Mouse (Mus musculus) urinary bladder, adult 18-20 months (tissue): ENCODE results near the gene Cdc25b.

Experiments
- DNase-seq, 2 experiments: peaks; one replicate each; pipeline ENCODE4 v3.0.0; 2022; ENCODE audit warnings: low spot score in 2 of 2, mixed read lengths in 2 of 2

Gene Cdc25b

DNA sequence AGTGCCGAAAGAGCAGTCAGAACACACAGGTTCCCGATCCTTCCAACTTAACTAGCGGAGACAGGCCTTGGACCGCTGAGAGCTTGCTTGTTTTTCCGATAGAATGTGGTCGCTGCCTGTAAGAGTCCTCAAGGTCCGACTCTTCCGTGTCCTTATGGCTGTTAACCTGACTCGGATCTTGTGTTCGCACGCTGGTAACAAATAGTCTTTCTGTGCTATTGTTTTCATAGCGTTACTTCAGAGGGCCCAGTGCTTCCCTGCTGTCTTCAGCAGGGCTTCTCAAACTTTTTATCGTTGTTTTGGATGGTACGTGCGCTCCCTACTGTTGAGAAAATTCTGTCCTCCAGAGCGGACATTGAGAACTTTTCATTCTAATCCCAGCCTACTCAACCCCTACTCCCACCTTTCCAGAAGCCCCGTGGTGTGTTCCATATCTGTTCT lies 26.1 kb upstream of the Cdc25b start:
- DNase-seq = peak in 1 of 2 experiments; percentile 34

DNA sequence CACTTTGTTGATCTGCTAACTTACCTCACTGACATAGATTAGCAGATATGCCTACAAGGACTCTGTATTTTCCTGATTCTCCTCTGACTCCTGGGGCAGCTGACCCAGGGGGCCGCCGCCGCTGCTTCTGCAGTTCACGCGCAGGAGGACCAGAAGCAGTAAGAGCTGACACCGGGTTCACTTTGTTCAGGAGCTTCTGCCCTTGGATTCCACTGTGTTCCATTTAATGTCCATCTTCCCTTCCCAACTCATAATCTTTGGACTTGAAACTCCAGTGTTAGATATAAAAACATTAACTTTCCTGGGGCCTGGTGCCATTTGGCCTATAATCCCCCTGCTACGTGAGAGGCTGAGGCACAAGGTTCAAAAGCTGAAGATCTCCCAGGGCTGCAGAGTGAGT lies 22.8 kb upstream of the Cdc25b start:
- no peak for DNase-seq

GRCm38 (mm10) chr2:131166172-131166571 lies 20.6 kb upstream of the Cdc25b start:
- no peak for DNase-seq

- no peak for DNase-seq
Observed at GRCm38 (mm10) chr2:131167984-131168383, 18.8 kb upstream of the Cdc25b start.

- no peak for DNase-seq
Observed at GRCm38 (mm10) chr2:131168914-131169313, 17.8 kb upstream of the Cdc25b start.

GRCm38 (mm10) chr2:131170936-131171335 lies 15.8 kb upstream of the Cdc25b start:
- no peak for DNase-seq

GRCm38 (mm10) chr2:131171401-131172104 lies 15.2 kb upstream of the Cdc25b start:
- DNase-seq = peak; percentile 74 to 76

GRCm38 (mm10) chr2:131172322-131172721 lies 14.4 kb upstream of the Cdc25b start:
- DNase-seq = no peak

- DNase-seq = peak; percentile 31 to 40
Observed at GRCm38 (mm10) chr2:131174700-131175099, 12.0 kb upstream of the Cdc25b start.

DNA sequence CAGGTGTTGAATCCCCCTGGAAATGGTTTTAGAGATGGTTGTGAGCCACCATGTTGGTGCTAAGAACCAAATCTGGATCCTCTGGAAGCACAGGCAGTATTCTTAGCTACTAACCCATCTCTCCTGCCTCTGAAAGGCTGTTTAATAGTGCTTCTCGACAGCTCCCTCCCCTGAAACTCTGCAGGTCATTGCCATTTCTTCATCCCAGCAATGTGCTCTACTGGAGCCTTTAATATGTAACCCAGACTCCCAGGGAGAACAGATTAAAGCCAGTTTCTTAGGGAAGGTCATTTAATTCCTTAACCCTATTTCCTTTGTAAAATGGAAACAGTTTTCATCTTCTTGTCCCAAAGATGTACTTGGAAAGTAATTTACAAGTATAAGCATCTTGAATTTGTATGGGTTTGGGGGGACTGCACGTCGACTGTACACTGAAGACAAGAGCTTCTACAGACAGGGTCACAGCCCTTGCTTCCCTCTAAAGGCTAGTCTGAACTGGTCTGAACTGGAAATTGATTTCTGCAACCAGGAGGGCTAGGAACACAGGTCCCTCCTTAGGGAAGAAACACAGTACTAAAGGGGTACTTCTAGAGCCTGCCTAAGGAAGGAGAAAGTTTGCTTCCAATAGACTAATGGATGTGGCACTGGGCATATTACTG lies 11.3 kb upstream of the Cdc25b start:
- DNase-seq = no peak

GRCm38 (mm10) chr2:131175945-131176309 lies 10.8 kb upstream of the Cdc25b start:
- no peak for DNase-seq

GRCm38 (mm10) chr2:131176491-131176890 lies 10.3 kb upstream of the Cdc25b start:
- DNase-seq = peak; percentile 31 to 57

DNA sequence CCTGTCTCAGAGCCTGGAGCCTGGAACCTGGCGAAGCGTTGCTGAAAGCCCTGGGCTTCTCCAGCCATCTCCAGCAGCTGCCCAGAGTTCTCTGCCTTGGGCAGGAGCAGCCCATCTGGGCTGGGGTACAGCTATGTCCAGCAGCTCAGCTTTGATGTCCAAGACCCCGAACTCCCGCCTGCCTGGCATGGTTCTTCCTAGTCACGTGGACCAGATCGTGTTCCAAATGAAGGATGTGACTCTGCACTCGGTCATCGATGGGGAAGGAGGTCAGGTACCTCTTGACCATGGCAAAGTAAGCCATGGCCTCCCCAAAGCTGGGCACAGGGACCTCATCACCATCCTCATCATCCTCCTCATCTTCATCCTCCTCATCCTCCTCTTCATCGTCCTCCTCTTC lies 8.8 kb upstream of the Cdc25b start:
- no peak for DNase-seq

DNA sequence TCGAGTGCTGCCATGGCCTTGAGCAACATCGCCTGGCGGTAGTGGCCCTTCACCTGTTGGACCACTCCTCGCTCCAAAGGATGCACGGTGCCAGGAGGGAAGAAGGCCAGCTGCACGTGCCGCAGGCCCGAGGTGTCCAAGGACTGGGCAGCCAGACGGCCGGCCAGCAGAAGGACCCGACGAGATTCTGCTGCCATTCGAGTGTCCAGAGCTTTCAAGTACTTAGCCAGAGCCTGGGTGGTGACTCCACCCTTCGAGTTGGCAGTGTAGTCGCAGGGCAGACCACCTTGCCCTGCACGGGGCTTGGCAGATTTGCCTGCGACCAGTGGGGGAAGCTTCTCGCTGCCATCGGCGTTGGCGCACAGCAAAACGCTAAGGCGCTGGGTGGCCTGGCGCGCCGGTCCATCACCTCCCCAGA lies 7.9 kb upstream of the Cdc25b start:
- peak; percentile 31 to 43 for DNase-seq

DNA sequence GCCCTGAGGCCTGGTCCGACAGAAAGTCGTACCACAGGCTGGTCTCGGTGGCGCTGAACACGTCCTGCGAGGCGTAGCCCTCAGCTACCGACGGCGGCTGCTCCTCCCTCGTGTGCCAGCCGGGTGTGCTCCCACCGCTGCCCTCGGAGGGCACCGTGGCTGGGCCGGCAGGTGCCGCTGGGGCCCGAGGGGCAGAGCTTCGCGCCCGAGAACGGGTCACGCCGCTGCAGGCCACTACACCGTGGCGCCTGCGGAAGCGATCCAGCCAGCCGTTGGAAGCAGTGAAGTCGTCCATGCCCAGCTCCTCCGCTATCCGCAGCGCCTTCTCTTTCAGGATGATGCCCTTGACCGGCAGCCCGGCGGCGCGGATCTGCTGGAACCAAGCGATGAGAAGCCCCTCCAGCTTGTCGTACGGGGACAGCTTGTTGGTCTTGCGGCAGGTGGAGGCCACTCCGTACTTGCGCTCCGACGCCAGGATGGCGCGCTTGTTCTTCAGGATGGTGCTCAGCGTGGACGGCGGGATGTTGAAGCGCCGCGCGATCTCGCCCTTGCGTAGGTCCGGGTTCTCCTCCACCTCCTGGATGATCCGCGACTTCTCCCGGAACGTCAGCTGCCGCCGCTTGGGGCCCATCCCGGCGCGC lies 7.4 kb upstream of the Cdc25b start:
- DNase-seq = peak; percentile 47 to 70

DNA sequence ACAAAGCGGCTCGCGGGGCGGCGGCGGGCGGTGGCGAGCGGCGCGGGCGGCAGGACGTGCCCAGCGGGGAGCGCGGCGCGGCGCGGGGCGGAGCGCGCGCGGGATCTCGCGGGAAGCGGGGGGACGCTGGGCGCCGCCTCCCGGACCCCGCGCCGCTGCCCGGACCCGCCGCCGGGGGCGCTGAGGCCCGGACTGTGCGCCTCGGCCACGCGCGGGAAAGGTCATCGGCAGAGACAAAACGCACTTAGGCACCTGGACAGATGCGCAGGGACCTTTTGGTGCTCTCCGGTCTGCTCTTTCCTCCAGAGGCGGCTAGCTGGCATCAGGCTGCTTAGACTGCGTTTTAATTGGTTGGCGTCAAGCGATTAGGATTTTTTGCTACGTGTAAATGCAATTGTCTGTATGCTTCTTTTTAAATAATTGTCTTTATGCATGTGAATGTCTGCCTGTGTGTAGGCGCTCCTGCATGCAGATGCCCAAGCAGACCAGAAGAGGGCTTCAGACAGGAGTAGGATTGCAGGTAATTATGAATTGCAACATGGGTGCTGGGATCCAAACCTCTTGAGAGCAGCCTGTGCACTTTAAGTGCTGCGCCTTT lies 6.7 kb upstream of the Cdc25b start, which contains the start of gene Cenpb:
TSS of gene Cenpb (minus strand) at position 78 of the 598 bp plus-strand sequence.
- DNase-seq = peak; percentile 73 to 84

GRCm38 (mm10) chr2:131186343-131186742 lies 406 bp upstream of the Cdc25b start:
- no peak for DNase-seq

GRCm38 (mm10) chr2:131187602-131187922 lies 813 bp downstream of the Cdc25b start:
- no peak for DNase-seq

DNA sequence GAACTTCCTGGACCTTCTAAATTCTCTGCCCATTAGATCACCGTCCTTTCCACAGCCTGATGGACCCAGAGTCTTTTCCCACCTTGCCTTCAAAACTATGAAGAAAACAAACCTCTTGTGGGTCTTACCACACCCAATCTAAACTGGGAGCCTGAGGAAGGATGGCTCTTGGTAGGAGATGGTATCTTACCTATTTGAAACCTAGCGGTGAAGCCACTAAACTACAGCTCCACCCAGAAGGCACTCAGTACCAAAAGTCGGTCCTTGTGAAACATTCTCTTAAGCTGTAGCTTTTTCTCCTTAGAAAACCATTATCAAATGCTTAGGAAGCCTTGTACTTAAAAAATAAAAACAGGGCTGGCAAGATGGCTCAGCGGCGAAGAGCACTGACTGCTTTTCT lies 1.6 kb downstream of the Cdc25b start:
- no peak for DNase-seq

DNA sequence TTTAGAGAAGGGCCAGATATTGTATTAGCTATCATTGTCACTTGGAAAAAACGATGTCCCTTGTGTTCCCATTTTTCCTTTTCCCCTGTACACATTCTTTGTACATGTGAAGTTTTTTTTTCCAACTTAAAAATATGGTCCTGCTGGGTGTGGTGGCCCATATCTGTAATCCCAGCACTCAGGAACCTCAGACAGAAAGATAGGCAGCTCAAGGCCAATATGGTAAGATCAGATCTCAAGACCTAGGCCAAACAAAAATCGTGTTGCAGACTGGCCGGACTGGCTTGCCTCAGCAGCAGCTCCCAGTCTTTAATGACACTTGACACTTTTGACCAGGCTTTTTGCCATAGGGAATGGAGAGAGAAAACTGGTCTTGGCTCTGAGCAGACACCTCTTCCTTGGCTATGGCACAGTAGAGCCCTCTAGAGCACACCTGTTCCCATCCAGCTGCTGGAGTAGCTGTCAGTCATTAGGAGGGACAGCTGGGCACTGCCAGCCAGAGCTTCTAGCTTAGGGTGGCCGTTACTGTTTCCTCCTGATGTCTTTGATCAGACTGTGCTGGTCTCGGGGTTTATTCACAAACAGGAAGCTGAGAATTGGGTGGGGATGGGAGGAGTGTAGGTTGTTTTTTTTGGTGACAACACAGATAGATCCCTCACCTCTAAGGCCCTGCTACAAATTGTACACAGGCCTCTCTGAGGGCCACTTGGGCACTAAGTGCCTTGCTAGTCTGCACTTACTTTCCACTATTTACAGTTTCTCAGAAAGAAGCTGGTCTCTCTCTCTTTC lies 3.0 kb downstream of the Cdc25b start:
- DNase-seq = no peak

DNA sequence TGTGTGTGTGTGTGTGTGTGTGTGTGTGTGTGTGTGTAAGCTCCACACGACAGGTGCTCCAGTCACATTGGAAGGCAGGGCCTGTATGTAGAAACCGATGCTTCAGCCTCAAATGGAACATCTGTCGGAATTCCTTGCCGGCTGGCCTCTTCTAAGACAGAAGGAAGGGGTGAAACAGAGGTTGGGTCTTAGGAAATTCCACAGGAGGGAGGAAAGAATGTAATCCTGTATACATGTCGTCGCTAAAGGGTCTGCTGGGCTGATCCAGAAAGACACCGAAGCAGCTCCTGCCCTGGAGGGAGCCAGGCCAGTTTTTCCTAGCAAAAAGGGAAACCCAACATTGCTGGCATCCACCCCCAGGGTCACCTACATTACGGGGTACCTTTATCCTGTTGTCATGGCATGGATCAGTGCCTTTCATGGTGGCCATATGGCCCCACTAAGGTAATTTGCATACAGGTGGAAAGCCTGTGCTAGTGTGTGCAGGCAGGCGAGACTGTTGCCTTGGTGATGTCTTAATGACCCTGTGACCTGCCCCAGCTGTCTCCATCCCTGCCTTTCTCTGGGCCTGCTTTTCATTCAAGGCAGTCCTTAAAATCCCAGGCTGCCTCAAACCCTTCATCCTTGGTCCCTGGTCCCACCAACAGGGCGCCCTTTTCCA lies 3.7 kb downstream of the Cdc25b start:
- no peak for DNase-seq
